Mouse (Mus musculus): Measurements from ENCODE around the gene Kcnb1. TPM values are rescaled to one million over a fixed set of nuclear protein-coding genes. Genes with fewer than 3 reads are reported as not detected.
A peak's percentile ranks its signal among the peaks of the same experiment; 100 is the strongest.

The Kcnb1 gene
- polyA plus RNA-seq, 1 experiment from 2014 or later: 0.16 TPM

DNA sequence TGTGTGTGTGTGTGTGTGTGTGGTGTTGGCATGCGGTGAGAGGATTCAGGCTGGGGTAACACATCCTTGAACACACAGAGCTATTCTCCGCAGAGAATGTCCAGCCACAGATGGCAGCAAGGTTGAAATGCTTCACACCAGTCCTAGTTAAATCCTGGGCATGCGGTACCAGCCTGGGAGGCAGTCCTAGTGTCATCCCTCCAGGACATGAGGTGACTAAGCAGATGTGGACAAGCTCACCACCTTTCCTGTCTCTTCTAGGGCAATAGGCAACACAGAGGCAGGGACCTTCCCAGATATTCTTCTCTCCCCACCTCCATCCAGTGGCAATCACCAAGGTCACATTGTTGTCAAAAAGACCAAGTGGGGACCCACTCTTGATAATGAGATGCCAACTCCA lies 47.7 kb downstream of the Kcnb1 start:
- H3K4me1 ChIP-seq (replicated peaks): peaks cover 29% of the 10 kb centered on the region
- 55% methylated on average over 3 of the region's 3 CpGs for WGBS (ENCODE audit: insufficient replicate concordance)
- no peak overlapping the region for H3K27ac ChIP-seq
- peak overlapping the region; percentile 1 for H3K4me2 ChIP-seq
- H3K36me3 ChIP-seq: no peaks in the 10 kb centered on the region
- peaks cover 69% of the 10 kb centered on the region for H3K27me3 ChIP-seq
- DNase-seq (no peak), ATAC-seq (ENCODE audit: low read depth) (no peak; the same call in 1 of the 2 replicates)
- H3K4me3 ChIP-seq (replicated peaks): no peak overlapping the region
- no peak overlapping the region for H3K9ac ChIP-seq
- H3K9me3 ChIP-seq (replicated peaks): no peaks in the 10 kb centered on the region

DNA sequence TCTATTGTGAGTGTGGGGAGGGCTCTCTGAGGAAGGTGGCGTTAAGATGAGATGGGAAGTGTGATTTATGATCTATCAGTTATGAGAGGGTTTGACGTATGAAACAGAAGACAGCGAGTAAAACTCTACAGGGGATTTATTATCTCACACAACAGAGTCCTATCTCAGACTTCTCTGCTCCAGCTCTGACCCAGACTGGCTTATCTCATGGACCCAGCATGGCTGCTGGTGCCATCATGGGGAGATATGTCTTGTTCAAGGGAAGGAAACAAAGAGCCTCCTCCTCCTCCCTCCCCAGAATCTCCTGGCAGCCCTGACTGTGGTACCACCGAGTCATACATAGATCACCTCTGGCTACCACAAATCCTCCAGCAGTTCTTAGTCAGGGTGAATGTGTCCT lies 48.1 kb downstream of the Kcnb1 start:
- DNase-seq (peak; percentile 73), ATAC-seq (ENCODE audit: low read depth) (peak; percentile 94)
- Histone ChIP-seq H3K9ac (no peak overlapping the region), H3K4me1 (replicated peaks) (peaks cover 29% of the 10 kb centered on the region), H3K9me3 (replicated peaks) (no peaks in the 10 kb centered on the region), H3K27me3 (peaks cover 73% of the 10 kb centered on the region), H3K36me3 (no peaks in the 10 kb centered on the region), H3K27ac (no peak overlapping the region), H3K4me2 (peak overlapping the region; percentile 1), H3K4me3 (replicated peaks) (no peak overlapping the region)
- 28% methylated on average over 4 of the region's 4 CpGs for whole genome bisulfite sequencing (ENCODE audit: insufficient replicate concordance)

DNA sequence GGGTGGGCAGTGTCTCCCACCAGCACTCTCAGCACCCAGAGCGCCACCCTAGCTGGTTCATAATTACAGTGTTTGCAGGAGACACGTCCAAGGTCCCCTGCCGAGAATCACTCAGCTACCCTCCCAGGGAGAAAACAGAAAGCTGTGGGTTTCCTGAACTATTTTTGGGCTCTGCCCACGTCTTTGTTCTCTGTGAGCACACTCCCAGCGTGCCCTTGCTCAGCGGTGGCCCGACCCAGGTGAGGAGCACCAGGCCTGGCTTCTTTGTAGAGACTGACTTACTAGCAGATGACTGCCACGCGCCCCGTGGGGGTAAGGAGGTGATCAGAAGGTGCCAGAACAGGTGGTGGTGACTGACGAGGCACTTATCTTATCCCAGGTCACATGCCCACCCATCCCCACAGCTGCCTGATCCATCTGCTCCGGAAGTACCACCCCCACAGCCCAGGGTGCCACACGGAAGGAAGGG lies 50.1 kb downstream of the Kcnb1 start:
- 38% methylated on average over 13 of the region's 13 CpGs for WGBS (ENCODE audit: insufficient replicate concordance)
- H3K9me3 ChIP-seq (replicated peaks): no peaks in the 10 kb centered on the region
- peaks cover 23% of the 10 kb centered on the region for H3K4me1 ChIP-seq (replicated peaks)
- no peak overlapping the region for H3K4me3 ChIP-seq (replicated peaks)
- peaks cover 62% of the 10 kb centered on the region for H3K27me3 ChIP-seq
- H3K4me2 ChIP-seq: no peak overlapping the region
- DNase-seq (no peak), ATAC-seq (ENCODE audit: low read depth) (no peak)
- no peak overlapping the region for H3K9ac ChIP-seq
- H3K36me3 ChIP-seq: no peaks in the 10 kb centered on the region
- H3K27ac ChIP-seq: no peak overlapping the region

DNA sequence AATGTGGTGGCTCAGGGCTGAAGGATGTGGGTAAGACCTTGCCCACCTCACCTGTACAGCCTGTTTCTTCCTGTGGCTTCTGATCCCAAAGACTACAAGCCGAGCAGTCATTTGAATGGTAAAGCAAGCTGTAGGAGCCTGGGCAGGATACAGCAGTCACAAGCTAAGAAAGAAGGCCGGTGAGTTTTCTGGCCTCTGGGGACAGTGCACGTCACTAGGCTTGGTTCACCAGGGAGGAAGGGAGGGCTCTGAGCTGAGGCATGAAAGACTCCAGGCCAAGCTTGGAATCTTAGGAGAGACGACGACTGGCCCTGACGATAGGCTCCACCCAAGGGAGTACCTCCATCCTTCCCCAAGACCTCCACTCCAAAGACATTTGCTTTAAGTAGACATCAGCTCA lies 51.3 kb downstream of the Kcnb1 start:
- H3K4me2 ChIP-seq: no peak overlapping the region
- no peaks in the 10 kb centered on the region for H3K9me3 ChIP-seq (replicated peaks)
- DNase-seq (no peak), ATAC-seq (ENCODE audit: low read depth) (no peak)
- peaks cover 23% of the 10 kb centered on the region for H3K4me1 ChIP-seq (replicated peaks)
- WGBS (ENCODE audit: insufficient replicate concordance): 62% methylated on average over 6 of the region's 6 CpGs
- H3K36me3 ChIP-seq: no peaks in the 10 kb centered on the region
- H3K27me3 ChIP-seq: peaks cover 53% of the 10 kb centered on the region
- no peak overlapping the region for H3K4me3 ChIP-seq (replicated peaks)
- no peak overlapping the region for H3K27ac ChIP-seq
- no peak overlapping the region for H3K9ac ChIP-seq

DNA sequence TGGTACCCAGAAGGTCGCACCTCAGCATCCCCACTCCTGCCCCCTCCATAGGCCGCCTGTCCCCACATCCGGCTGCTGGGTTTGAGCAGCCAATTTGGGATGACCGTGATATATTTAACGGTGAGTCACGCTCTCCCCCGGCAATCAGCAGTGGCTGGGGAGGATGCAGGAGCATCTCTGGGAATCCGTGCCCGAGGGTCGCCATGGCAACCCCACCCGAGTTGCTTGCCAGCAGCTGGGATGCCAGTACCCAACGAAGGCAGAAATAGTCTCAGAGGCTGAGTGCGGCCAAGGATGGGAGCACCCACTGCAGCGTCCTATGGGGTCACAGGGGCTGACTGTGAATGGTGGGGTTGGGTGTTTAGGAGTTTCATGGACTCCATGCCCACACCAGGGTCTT lies 53.0 kb downstream of the Kcnb1 start:
- Histone ChIP-seq H3K9me3 (replicated peaks) (no peaks in the 10 kb centered on the region), H3K27me3 (peaks cover 48% of the 10 kb centered on the region), H3K4me3 (replicated peaks) (no peak overlapping the region), H3K36me3 (no peaks in the 10 kb centered on the region), H3K4me2 (no peak overlapping the region), H3K4me1 (replicated peaks) (peaks cover 14% of the 10 kb centered on the region), H3K9ac (no peak overlapping the region), H3K27ac (no peak overlapping the region)
- DNase-seq: no peak
- WGBS (ENCODE audit: insufficient replicate concordance): 67% methylated on average over 14 of the region's 14 CpGs
- no peak for ATAC-seq (ENCODE audit: low read depth)

DNA sequence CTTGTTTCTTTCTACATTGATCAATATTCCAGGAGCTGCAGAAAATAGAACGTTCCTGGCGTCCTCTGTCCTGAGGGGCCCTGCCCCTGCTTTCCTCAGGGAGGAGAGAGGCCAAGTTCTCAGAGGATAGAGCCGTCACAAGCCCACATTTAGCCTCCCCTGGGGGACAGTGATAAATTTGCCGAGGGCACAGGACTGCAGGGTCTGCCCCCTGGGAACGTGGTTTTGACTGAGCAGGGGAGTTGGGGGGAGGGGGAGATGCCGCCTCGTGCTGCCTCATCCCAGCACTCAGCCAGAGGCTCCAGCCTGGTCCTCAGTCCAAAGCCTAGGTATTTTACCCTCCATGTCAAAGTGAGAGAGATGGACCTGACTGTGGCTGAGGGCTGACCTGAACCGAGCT lies 57.9 kb downstream of the Kcnb1 start:
- 41% methylated on average over 8 of the region's 8 CpGs for WGBS (ENCODE audit: insufficient replicate concordance)
- no peak overlapping the region for H3K9ac ChIP-seq
- H3K4me2 ChIP-seq: no peak overlapping the region
- H3K36me3 ChIP-seq: no peaks in the 10 kb centered on the region
- peaks cover 42% of the 10 kb centered on the region for H3K27me3 ChIP-seq
- no peak overlapping the region for H3K4me3 ChIP-seq (replicated peaks)
- ATAC-seq (ENCODE audit: low read depth) (no peak), DNase-seq (no peak)
- H3K27ac ChIP-seq: no peak overlapping the region
- no peaks in the 10 kb centered on the region for H3K9me3 ChIP-seq (replicated peaks)
- peaks cover 13% of the 10 kb centered on the region for H3K4me1 ChIP-seq (replicated peaks)

DNA sequence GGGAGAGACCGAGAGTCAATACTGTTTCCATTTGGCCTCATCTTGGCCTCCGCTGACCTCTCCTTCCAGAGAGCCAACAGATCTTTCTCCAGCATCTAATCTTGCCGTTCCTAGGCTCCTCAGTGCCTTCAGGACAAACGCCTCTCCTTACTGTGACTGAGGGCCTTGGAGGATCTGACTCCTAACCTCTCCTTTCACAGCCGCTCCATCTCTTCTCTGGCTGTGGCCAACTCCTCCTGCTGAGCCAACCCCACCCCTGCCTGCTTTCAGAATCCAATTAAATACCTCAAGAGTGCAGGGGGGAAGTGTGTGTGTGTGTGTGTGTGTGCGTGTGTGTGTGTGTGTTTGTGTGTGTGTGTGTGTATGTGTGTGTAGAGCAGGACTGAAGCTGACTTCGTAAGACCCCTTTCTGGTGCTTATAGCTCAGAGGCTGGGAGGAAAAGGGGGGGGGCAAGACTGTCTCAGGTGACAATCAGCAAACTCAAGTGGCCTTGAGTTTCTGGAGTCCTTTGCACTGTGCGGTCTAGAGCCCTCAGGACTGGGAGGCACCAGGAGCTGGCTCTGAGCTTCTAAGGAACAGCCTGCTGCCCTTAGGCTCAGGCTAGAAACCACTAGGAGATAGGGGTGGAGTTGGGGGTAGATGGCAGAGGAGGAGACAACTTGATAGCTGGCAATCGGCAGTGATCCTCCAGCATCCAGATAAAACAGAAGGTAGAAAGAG lies 59.7 kb downstream of the Kcnb1 start:
- H3K27ac ChIP-seq: no peak overlapping the region
- H3K27me3 ChIP-seq: peaks cover 35% of the 10 kb centered on the region
- no peaks in the 10 kb centered on the region for H3K36me3 ChIP-seq
- H3K9ac ChIP-seq: no peak overlapping the region
- H3K4me3 ChIP-seq (replicated peaks): no peak overlapping the region
- H3K4me1 ChIP-seq (replicated peaks): peaks cover 13% of the 10 kb centered on the region
- DNase-seq: no peak
- ATAC-seq (ENCODE audit: low read depth): no peak
- 35% methylated on average over 9 of the region's 9 CpGs for WGBS (ENCODE audit: insufficient replicate concordance)
- no peaks in the 10 kb centered on the region for H3K9me3 ChIP-seq (replicated peaks)
- no peak overlapping the region for H3K4me2 ChIP-seq

DNA sequence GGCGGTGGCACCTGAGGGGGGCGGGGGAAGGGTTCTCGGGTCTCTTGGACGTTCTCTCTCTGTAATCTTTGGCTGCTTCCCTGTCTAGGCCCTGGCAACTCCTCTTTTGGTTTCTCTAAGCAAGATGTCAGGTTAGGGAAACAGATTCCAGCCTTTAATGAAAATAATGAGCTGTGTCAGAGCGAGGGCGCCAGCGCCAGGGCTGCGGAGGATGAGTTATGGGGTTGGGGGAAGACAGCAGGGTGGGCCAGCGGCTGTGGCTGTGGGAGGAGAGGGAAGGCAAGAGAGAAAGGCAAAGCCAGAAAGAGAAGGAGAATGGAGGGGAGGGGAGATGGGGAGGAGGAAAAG lies 60.4 kb downstream of the Kcnb1 start:
- peak overlapping the region; percentile 17; the same call in 1 of the 2 replicates for H3K4me3 ChIP-seq (replicated peaks)
- peaks cover 13% of the 10 kb centered on the region for H3K4me1 ChIP-seq (replicated peaks)
- H3K36me3 ChIP-seq: no peaks in the 10 kb centered on the region
- DNase-seq (no peak), ATAC-seq (ENCODE audit: low read depth) (no peak)
- WGBS (ENCODE audit: insufficient replicate concordance): 16% methylated on average over 9 of the region's 9 CpGs
- peak overlapping the region; percentile 29; the same call in 1 of the 2 replicates for H3K27ac ChIP-seq
- H3K9ac ChIP-seq: no peak overlapping the region
- peak overlapping the region; percentile 48 for H3K4me2 ChIP-seq
- H3K9me3 ChIP-seq (replicated peaks): no peaks in the 10 kb centered on the region
- H3K27me3 ChIP-seq: peaks cover 32% of the 10 kb centered on the region

DNA sequence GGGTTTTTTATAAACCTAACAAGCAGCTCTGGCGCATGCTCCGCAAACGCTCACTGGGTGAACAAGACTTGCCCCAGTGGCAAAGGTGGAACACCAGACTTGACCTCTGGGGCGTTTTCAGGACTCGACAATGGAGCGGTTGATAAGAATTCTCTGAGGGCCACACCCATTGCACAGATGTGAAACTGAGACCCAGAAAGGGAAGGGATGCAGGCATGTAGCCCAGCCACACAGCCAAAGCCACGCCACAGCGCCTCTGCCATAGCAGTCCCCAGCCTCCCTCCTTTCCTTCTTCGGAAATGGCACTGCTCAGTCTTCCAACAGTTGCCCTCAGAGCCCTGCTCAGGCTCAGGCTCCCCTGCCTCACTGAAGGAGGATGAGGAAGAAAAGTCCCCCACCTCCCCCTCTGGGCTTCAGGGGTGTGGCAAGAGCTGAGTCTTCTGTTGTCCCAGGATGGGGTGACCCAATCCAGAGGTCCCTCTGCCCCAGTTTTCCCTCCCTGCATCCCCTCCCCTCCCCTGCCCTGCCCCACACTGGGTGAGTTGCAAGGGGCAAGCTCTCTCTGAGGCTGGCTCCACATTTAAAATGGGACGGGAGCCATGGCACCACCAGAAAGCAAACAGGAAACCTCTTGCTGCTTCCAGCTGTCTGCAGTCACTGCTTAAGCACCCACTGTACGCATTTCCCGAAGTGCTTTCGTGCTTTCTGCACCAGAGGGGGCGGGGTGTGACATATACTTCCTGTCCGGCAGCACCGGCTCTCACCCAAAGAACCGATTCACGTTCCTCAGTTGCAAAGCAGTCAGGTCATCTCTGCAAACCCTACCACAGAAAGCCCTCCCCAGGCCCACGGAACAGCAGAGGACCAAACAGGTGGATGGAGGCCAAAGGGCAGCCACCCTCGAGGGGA lies 61.0 kb downstream of the Kcnb1 start:
- Histone ChIP-seq H3K4me1 (replicated peaks) (peaks cover 13% of the 10 kb centered on the region), H3K27me3 (peaks cover 32% of the 10 kb centered on the region), H3K4me2 (peak overlapping the region; percentile 48), H3K27ac (peak overlapping the region; percentile 29; the same call in 1 of the 2 replicates), H3K4me3 (replicated peaks) (peak overlapping the region; percentile 17; the same call in 1 of the 2 replicates), H3K9ac (no peak overlapping the region), H3K9me3 (replicated peaks) (no peaks in the 10 kb centered on the region), H3K36me3 (no peaks in the 10 kb centered on the region)
- ATAC-seq (ENCODE audit: low read depth) (no peak), DNase-seq (no peak)
- WGBS (ENCODE audit: insufficient replicate concordance): 18% methylated on average over 20 of the region's 20 CpGs

DNA sequence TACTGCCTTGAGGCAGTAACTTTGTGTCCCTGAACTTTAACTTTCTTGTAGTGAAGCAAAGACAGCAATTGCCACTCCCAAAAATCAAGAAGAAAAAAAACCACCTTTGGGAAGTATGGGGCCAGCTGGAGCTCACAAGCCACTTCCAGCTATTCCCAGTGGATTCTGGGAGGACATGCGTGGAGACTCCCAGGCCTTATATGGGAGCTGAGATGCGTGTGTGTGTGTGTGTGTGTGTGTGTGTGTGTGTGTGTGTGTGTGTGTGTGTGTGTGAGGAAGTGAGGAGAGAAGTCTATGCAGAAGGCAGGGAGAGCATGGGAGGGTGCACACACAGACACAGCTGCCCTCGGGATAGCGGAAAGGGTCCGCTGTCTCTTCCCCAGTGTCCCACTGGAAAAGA lies 62.6 kb downstream of the Kcnb1 start:
- H3K36me3 ChIP-seq: no peaks in the 10 kb centered on the region
- no peak overlapping the region for H3K9ac ChIP-seq
- H3K27ac ChIP-seq: no peak overlapping the region
- peaks cover 13% of the 10 kb centered on the region for H3K4me1 ChIP-seq (replicated peaks)
- ATAC-seq (ENCODE audit: low read depth): no peak
- no peak for DNase-seq
- H3K4me2 ChIP-seq: no peak overlapping the region
- 71% methylated on average over 5 of the region's 5 CpGs for WGBS (ENCODE audit: insufficient replicate concordance)
- peaks cover 32% of the 10 kb centered on the region for H3K27me3 ChIP-seq
- no peak overlapping the region for H3K4me3 ChIP-seq (replicated peaks)
- H3K9me3 ChIP-seq (replicated peaks): no peaks in the 10 kb centered on the region

DNA sequence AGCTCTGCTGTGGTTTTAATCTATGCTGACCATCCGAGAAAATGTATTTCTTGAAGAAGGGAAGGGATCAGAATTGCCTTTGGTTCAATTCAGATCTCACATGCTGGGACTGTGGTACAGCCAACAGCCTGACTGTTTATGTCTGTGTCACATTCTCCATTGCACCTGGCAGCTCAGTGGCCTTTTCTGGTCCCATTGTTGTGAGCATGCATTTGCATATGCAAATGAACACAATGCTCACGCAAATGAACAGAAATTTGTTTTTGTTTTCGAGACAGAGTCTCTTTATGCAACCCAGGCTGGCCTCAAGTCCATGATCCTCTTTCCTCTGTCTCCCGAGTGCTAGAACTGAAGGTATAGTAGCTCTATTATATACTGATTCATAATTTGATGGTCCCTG lies 64.2 kb downstream of the Kcnb1 start:
- H3K27ac ChIP-seq: no peak overlapping the region
- H3K27me3 ChIP-seq: peaks cover 27% of the 10 kb centered on the region
- H3K9me3 ChIP-seq (replicated peaks): no peaks in the 10 kb centered on the region
- H3K4me1 ChIP-seq (replicated peaks): peaks cover 13% of the 10 kb centered on the region
- H3K4me3 ChIP-seq (replicated peaks): no peak overlapping the region
- 56% methylated on average over 4 of the region's 4 CpGs for WGBS (ENCODE audit: insufficient replicate concordance)
- H3K36me3 ChIP-seq: no peaks in the 10 kb centered on the region
- DNase-seq (no peak), ATAC-seq (ENCODE audit: low read depth) (no peak)
- H3K4me2 ChIP-seq: no peak overlapping the region
- H3K9ac ChIP-seq: no peak overlapping the region

Data from liver, embryonic 13.5 days (tissue).